Mouse (Mus musculus) heart, adult 2 months (tissue): ENCODE results near the gene Stx2. TPM values are rescaled to one million over a fixed set of nuclear protein-coding genes. Genes with fewer than 3 reads are reported as not detected.
A peak's percentile ranks its signal among the peaks of the same experiment; 100 is the strongest.

ENCODE experiments used
- DNase-seq, 2 experiments: peaks; one replicate each; pipeline ENCODE4 v3.0.0; 2021
- H3K27ac ChIP-seq: fragments of 200-600 bp; 2 replicates; pipeline ENCODE4 v1.8.1; 2022
- H3K27me3 ChIP-seq: fragments of 200-500 bp; 2 replicates; pipeline ENCODE4 v1.6.1; 2012; ENCODE audit warnings: mild to moderate bottlenecking, low read length, inconsistent platforms, mixed read lengths; ENCODE audit not compliant: control insufficient read depth, insufficient read depth
- H3K36me3 ChIP-seq: fragments of 200-500 bp; 2 replicates; pipeline ENCODE4 v1.6.1; 2012; ENCODE audit warnings: low read length, inconsistent platforms; ENCODE audit not compliant: control insufficient read depth, insufficient read depth
- H3K4me1 ChIP-seq: fragments of 200-500 bp; 2 replicates; pipeline ENCODE4 v1.6.1; 2011; ENCODE audit warnings: low read length; ENCODE audit not compliant: control insufficient read depth, insufficient read depth
- H3K4me3 ChIP-seq: fragments of 200-600 bp; 2 replicates; pipeline ENCODE4 v1.8.1; 2022
- H3K79me2 ChIP-seq: fragments of 200-500 bp; replicated peaks from 2 replicates; pipeline ENCODE4 v1.6.1; 2012; ENCODE audit warnings: mild to moderate bottlenecking, inconsistent platforms, low read length, moderate library complexity, mixed read lengths; ENCODE audit not compliant: control insufficient read depth, insufficient read depth
- H3K9ac ChIP-seq: fragments of 200-500 bp; 2 replicates; pipeline ENCODE4 v1.6.1; 2012; ENCODE audit warnings: low read depth, mild to moderate bottlenecking, control low read depth, inconsistent platforms, low read length, mixed read lengths
- CTCF ChIP-seq: fragments of 200-600 bp; IDR thresholded peaks from 2 replicates; pipeline ENCODE4 v1.8.1; 2022; ENCODE audit warnings: antibody characterized with exemption, mild to moderate bottlenecking, moderate library complexity
- EP300 ChIP-seq: fragments of 200-500 bp; IDR thresholded peaks from 2 replicates; pipeline ENCODE4 v1.6.1; 2011; ENCODE audit warnings: low read depth, low read length, control low read depth; ENCODE audit not compliant: insufficient read depth
- POLR2A ChIP-seq: fragments of 200-500 bp; IDR thresholded peaks from 2 replicates; pipeline ENCODE4 v1.6.1; 2011; ENCODE audit warnings: mild to moderate bottlenecking, low read depth, low read length, control low read depth; ENCODE audit not compliant: insufficient read depth
- WGBS: fragments of 180-500 bp; shearing (Covaris S2); methylation state at CpG from one replicate; pipeline ENCODE4 v1.1.7; 2018; 5-methylcytosine and 5-hydroxymethylcytosine counted together
- intact Hi-C: fragments of 180-260 bp; cut with DNase I; formaldehyde crosslinking; loops from one replicate; pipeline ENCODE4 v1.15.1; 2025
- polyA plus RNA-seq: library from polyadenylated mRNA; depleted of rRNA; stranded (reverse); fragments of >200 nt; gene quantifications from 2 replicates; pipeline ENCODE4 v1.2.3, GENCODE M21; 2012
- total RNA-seq, 2 experiments: library from RNA; stranded (reverse); gene quantifications; 2 replicates each; pipeline ENCODE4 v1.2.3; 2021

Gene Stx2
- total and polyA plus RNA-seq, 3 experiments = 12.0 to 17.1 (median 14.2) TPM

- TF ChIP-seq CTCF (no peak), POLR2A (no peak), EP300 (no peak)
- DNase-seq = no peak
- Histone ChIP-seq H3K9ac (no peak overlapping the region), H3K4me3 (no peak overlapping the region), H3K36me3 (peaks cover 9% of the 10 kb centered on the region), H3K4me1 (peaks cover 1% of the 10 kb centered on the region), H3K79me2 (peaks cover 1% of the 10 kb centered on the region; the same call in 1 of the 2 replicates), H3K27me3 (no peaks in the 10 kb centered on the region), H3K27ac (no peak overlapping the region)
- 96% methylated on average over 2 of the region's 2 CpGs for WGBS
- intact Hi-C loops = loop anchor here (10.0 kb wide), 1 partner anchor 1149 kb away; the partner anchor contains the start of gene Rabgef1
Observed at GRCm38 (mm10) chr5:129025725-129026124, 17.4 kb upstream of the Stx2 start.

- intact Hi-C loops = loop anchor here (10.0 kb wide), 1 partner anchor 1150 kb away; the partner anchor contains the start of gene Rabgef1
- WGBS = 54% methylated on average over 2 of the region's 2 CpGs
- peaks cover 9% of the 10 kb centered on the region for H3K36me3 ChIP-seq
Observed at GRCm38 (mm10) chr5:129025048-129025447, 16.7 kb upstream of the Stx2 start.

GRCm38 (mm10) chr5:129020731-129021130 lies 12.4 kb upstream of the Stx2 start:
- TF ChIP-seq CTCF (no peak), POLR2A (no peak), EP300 (no peak)
- peaks cover 1% of the 10 kb centered on the region for H3K4me1 ChIP-seq
- peaks cover 9% of the 10 kb centered on the region for H3K36me3 ChIP-seq
- 2% methylated on average over 28 of the region's 28 CpGs for WGBS
- no peaks in the 10 kb centered on the region for H3K27me3 ChIP-seq
- peak overlapping the region; percentile 90 for H3K9ac ChIP-seq
- DNase-seq = peak in 1 of 2 experiments; percentile 44
- peak overlapping the region; percentile 92 for H3K27ac ChIP-seq
- peaks cover 2% of the 10 kb centered on the region; the same call in 1 of the 2 replicates for H3K79me2 ChIP-seq
- intact Hi-C loops = loop anchor here (1.0 to 10.0 kb wide), 2 partner anchors 12 to 1154 kb away; partner anchors contain the start of genes Rabgef1 and Stx2
- H3K4me3 ChIP-seq = peak overlapping the region; percentile 95

More at GRCm38 (mm10) chr5:129025048-129025447, 16.7 kb upstream of the Stx2 start:
- peaks cover 2% of the 10 kb centered on the region; the same call in 1 of the 2 replicates for H3K79me2 ChIP-seq
- H3K9ac ChIP-seq = no peak overlapping the region
- peaks cover 1% of the 10 kb centered on the region for H3K4me1 ChIP-seq
- TF ChIP-seq CTCF (no peak), EP300 (no peak), POLR2A (no peak)
- no peak overlapping the region for H3K4me3 ChIP-seq
- DNase-seq = no peak
- H3K27me3 ChIP-seq = no peaks in the 10 kb centered on the region
- H3K27ac ChIP-seq = no peak overlapping the region

GRCm38 (mm10) chr5:129020300-129020668 lies 11.9 kb upstream of the Stx2 start:
- Histone ChIP-seq H3K27ac (peak overlapping the region; percentile 92), H3K79me2 (peaks cover 2% of the 10 kb centered on the region; the same call in 1 of the 2 replicates), H3K4me3 (peak overlapping the region; percentile 95), H3K36me3 (peaks cover 9% of the 10 kb centered on the region), H3K4me1 (peaks cover 1% of the 10 kb centered on the region), H3K27me3 (no peaks in the 10 kb centered on the region), H3K9ac (peak overlapping the region; percentile 90)
- under 1% methylated on average over 50 of the region's 56 CpGs for WGBS
- intact Hi-C loops = loop anchor here (1.0 to 10.0 kb wide), 2 partner anchors 12 to 1155 kb away; partner anchors contain the start of genes Rabgef1 and Stx2
- TF ChIP-seq POLR2A (no peak), CTCF (peak; percentile 23)
- no peak for DNase-seq

GRCm38 (mm10) chr5:129019497-129020299 lies 11.3 kb upstream of the Stx2 start, which contains the start of gene Ran:
Ran (plus strand) TSS chr5:129020069.
- intact Hi-C loops = loop anchor here (1.0 to 10.0 kb wide), 2 partner anchors 11 to 1155 kb away; partner anchors contain the start of genes Rabgef1 and Stx2
- under 1% methylated on average over 69 of the region's 102 CpGs for WGBS

More at GRCm38 (mm10) chr5:129019497-129020299, 11.3 kb upstream of the Stx2 start, which contains the start of gene Ran:
- Histone ChIP-seq H3K4me1 (peaks cover 1% of the 10 kb centered on the region), H3K36me3 (peaks cover 9% of the 10 kb centered on the region), H3K27ac (peak within 1 kb of the TSS; percentile 92), H3K27me3 (no peaks in the 10 kb centered on the region), H3K4me3 (peak within 1 kb of the TSS; percentile 95), H3K79me2 (peaks cover 2% of the 10 kb centered on the region; the same call in 1 of the 2 replicates), H3K9ac (peak within 1 kb of the TSS; percentile 90)
- no peak for TF ChIP-seq CTCF
- peak; percentile 75 for TF ChIP-seq POLR2A
- TF ChIP-seq EP300 = peak; percentile 52; the same call in 1 of the 2 replicates
- peak; percentile 98 for DNase-seq
